Mouse (Mus musculus) myocyte (in vitro differentiated cells): ENCODE results near the gene Dap. TPM values are rescaled to one million over a fixed set of nuclear protein-coding genes. Genes with fewer than 3 reads are reported as not detected.

Experiments
- H3K27me3 ChIP-seq: one replicate; pipeline ENCODE4 v1.6.1; 2011; ENCODE audit not compliant: control insufficient read depth, insufficient read depth, insufficient read length
- H3K36me3 ChIP-seq: one replicate; pipeline ENCODE4 v1.6.1; 2011; ENCODE audit not compliant: control insufficient read depth, insufficient read depth
- H3K4me2 ChIP-seq: one replicate; pipeline ENCODE4 v1.6.1; 2011; ENCODE audit warnings: low read depth, control low read depth
- H3K4me3 ChIP-seq: one replicate; pipeline ENCODE4 v1.5.1; 2011; ENCODE audit warnings: mild to moderate bottlenecking, control low read depth, moderate library complexity
- H3K79me2 ChIP-seq: one replicate; pipeline ENCODE4 v1.6.1; 2011; ENCODE audit not compliant: control insufficient read depth, insufficient read depth
- H3ac ChIP-seq: one replicate; pipeline ENCODE4 v1.6.1; 2011; ENCODE audit not compliant: control insufficient read depth, insufficient read length
- CEBPB ChIP-seq: IDR thresholded peaks from 2 replicates; pipeline ENCODE4 v1.6.1; 2011; ENCODE audit warnings: mild to moderate bottlenecking, moderate library complexity; ENCODE audit not compliant: poor library complexity, insufficient read depth, severe bottlenecking
- E2F4 ChIP-seq: IDR thresholded peaks from one replicate; pipeline ENCODE4 v1.6.1; 2011; ENCODE audit warnings: mild to moderate bottlenecking, control low read depth, moderate library complexity; ENCODE audit not compliant: insufficient read depth
- MAX ChIP-seq: IDR thresholded peaks from one replicate; pipeline ENCODE4 v1.6.1; 2011; ENCODE audit warnings: low read depth, mild to moderate bottlenecking, control low read depth
- MYOD1 ChIP-seq, 3 experiments: IDR thresholded peaks; one replicate each; pipeline ENCODE4 v1.6.1; 2011; ENCODE audit warnings: control low read depth in 2 of 3, low read depth in 2 of 3, mild to moderate bottlenecking in 2 of 3, moderate library complexity in 1 of 3; ENCODE audit not compliant: insufficient read length in 2 of 3, control insufficient read depth in 1 of 3
- MYOG ChIP-seq, 3 experiments: IDR thresholded peaks; one replicate each; pipeline ENCODE4 v1.6.1; 2011; ENCODE audit warnings: control low read depth in 2 of 3, low read depth in 2 of 3, mild to moderate bottlenecking in 2 of 3; ENCODE audit not compliant: insufficient read length in 2 of 3, control insufficient read depth in 1 of 3, insufficient read depth in 1 of 3
- POLR2A ChIP-seq: IDR thresholded peaks from one replicate; pipeline ENCODE4 v1.6.1; 2011; ENCODE audit warnings: low read depth, mild to moderate bottlenecking, control low read depth, moderate library complexity; ENCODE audit not compliant: insufficient read length
- POLR2AphosphoS2 ChIP-seq: IDR thresholded peaks from one replicate; pipeline ENCODE4 v1.6.1; 2011; ENCODE audit warnings: low read depth, control low read depth; ENCODE audit not compliant: insufficient read length
- REST ChIP-seq: IDR thresholded peaks from one replicate; pipeline ENCODE4 v1.6.1; 2011; ENCODE audit warnings: mild to moderate bottlenecking, control low read depth, moderate library complexity; ENCODE audit not compliant: insufficient read depth, insufficient read length
- SRF ChIP-seq: IDR thresholded peaks from one replicate; pipeline ENCODE4 v1.6.1; 2011; ENCODE audit warnings: low read depth; ENCODE audit not compliant: control insufficient read depth, insufficient read length
- TCF12 ChIP-seq: IDR thresholded peaks from one replicate; pipeline ENCODE4 v1.6.1; 2011; ENCODE audit warnings: mild to moderate bottlenecking, control low read depth; ENCODE audit not compliant: poor library complexity, insufficient read depth, severe bottlenecking
- TCF3 ChIP-seq: IDR thresholded peaks from one replicate; pipeline ENCODE4 v1.6.1; 2011; ENCODE audit warnings: low read depth, control low read depth; ENCODE audit not compliant: insufficient read length
- USF1 ChIP-seq: IDR thresholded peaks from one replicate; pipeline ENCODE4 v1.6.1; 2011; ENCODE audit warnings: low read depth, mild to moderate bottlenecking, control low read depth, moderate library complexity
- polyA plus RNA-seq: library from polyadenylated mRNA; unstranded; fragments of >200 nt; fragmentation: generic; extraction: Trizol; gene quantifications from one replicate; pipeline ENCODE4 v1.2.1, GENCODE M21; 2012; ENCODE audit warnings: missing spikeins

Gene Dap
- polyA plus RNA-seq, 1 experiment: 417 TPM

DNA sequence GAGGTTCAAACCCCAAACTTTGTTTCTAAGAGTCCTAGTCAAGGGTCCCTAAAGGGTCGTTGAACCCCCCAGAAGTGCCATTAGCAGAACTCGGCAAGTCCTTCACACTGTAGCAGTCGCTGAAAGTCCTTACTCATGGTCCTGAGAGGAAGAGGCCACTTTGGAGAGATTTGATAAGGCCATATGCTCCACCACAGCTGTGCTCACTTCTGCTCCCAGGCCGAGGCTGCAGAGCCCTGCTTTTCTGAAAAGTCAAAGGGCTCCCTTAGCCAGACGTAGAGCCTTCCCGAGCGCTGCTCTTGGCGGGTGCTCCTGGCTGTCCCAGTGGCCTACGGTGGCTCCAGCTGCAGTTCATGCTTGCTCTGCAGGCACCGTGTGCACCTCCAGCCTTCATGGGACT, 49.4 kb downstream of the Dap start:
- no peak for TF ChIP-seq SRF
- TF ChIP-seq POLR2A: no peak
- TF ChIP-seq USF1: no peak
- no peak for TF ChIP-seq MYOD1 (IDR thresholded peaks at IDR 0.05; ENCODE audit: control insufficient read depth in 1 of 3, insufficient read length in 2 of 3, low read depth in 2 of 3)
- no peak for TF ChIP-seq TCF12
- no peak for TF ChIP-seq POLR2AphosphoS2
- TF ChIP-seq TCF3: no peak
- TF ChIP-seq REST: no peak
- no peak for TF ChIP-seq MAX
- TF ChIP-seq CEBPB: no peak
- no peak for TF ChIP-seq MYOG (IDR thresholded peaks at IDR 0.05; ENCODE audit: control insufficient read depth in 1 of 3, insufficient read depth in 1 of 3, insufficient read length in 2 of 3, low read depth in 2 of 3)
- TF ChIP-seq E2F4: no peak

GRCm38 (mm10) chr15:31278090-31278489, 54.0 kb downstream of the Dap start:
- no peak for TF ChIP-seq POLR2A
- TF ChIP-seq MYOD1 (IDR thresholded peaks at IDR 0.05; ENCODE audit: control insufficient read depth in 1 of 3, insufficient read length in 2 of 3, low read depth in 2 of 3): no peak
- no peak for TF ChIP-seq CEBPB
- no peak for TF ChIP-seq USF1
- TF ChIP-seq E2F4: no peak
- no peak for TF ChIP-seq MYOG (IDR thresholded peaks at IDR 0.05; ENCODE audit: control insufficient read depth in 1 of 3, insufficient read depth in 1 of 3, insufficient read length in 2 of 3, low read depth in 2 of 3)
- TF ChIP-seq MAX: no peak
- no peak for TF ChIP-seq TCF12
- no peak for TF ChIP-seq SRF
- no peak for TF ChIP-seq POLR2AphosphoS2
- TF ChIP-seq TCF3: no peak
- TF ChIP-seq REST: no peak
- Histone ChIP-seq H3K4me2 (no peak overlapping the region), H3ac (no peak overlapping the region), H3K79me2 (no peaks in the 10 kb centered on the region), H3K36me3 (peaks cover 17% of the 10 kb centered on the region), H3K4me3 (no peak overlapping the region), H3K27me3 (no peaks in the 10 kb centered on the region)

More for the DNA sequence above, 49.4 kb downstream of the Dap start:
- no peaks in the 10 kb centered on the region for H3K27me3 ChIP-seq
- H3K4me3 ChIP-seq: no peak overlapping the region
- no peak overlapping the region for H3ac ChIP-seq
- peaks cover 31% of the 10 kb centered on the region for H3K36me3 ChIP-seq
- H3K79me2 ChIP-seq: peaks cover 4% of the 10 kb centered on the region
- no peak overlapping the region for H3K4me2 ChIP-seq

GRCm38 (mm10) chr15:31279120-31279519, 55.0 kb downstream of the Dap start:
- Histone ChIP-seq H3K4me2 (no peak overlapping the region), H3ac (no peak overlapping the region), H3K79me2 (no peaks in the 10 kb centered on the region), H3K4me3 (no peak overlapping the region), H3K36me3 (peaks cover 8% of the 10 kb centered on the region), H3K27me3 (no peaks in the 10 kb centered on the region)
- TF ChIP-seq SRF (no peak), MYOD1 (IDR thresholded peaks at IDR 0.05; ENCODE audit: control insufficient read depth in 1 of 3, insufficient read length in 2 of 3, low read depth in 2 of 3) (no peak), REST (no peak), MAX (no peak), E2F4 (no peak), USF1 (no peak), MYOG (IDR thresholded peaks at IDR 0.05; ENCODE audit: control insufficient read depth in 1 of 3, insufficient read depth in 1 of 3, insufficient read length in 2 of 3, low read depth in 2 of 3) (no peak), TCF12 (no peak), CEBPB (no peak)

DNA sequence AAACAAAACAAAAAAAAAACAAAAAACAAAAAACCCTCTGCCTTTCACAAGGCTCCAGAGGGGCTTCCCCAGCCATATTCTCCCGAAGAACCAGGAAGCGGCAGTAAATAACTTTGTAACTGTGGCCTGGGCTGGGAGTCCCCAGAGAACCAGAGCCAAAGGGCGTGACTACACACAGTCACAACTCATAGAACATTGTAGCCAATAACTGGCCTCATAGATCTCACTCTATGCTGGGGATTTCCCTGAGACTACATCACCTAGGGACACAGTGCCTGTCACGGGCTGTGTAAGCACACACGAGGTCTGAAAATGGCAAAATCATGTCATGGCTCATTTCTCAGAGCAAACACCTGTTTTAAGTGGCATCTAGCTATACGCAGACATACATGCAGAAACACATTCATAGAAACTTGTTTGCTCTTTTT, 55.5 kb downstream of the Dap start:
- no peak for TF ChIP-seq REST
- no peak for TF ChIP-seq MYOD1 (IDR thresholded peaks at IDR 0.05; ENCODE audit: control insufficient read depth in 1 of 3, insufficient read length in 2 of 3, low read depth in 2 of 3)
- no peak for TF ChIP-seq SRF
- TF ChIP-seq USF1: no peak
- TF ChIP-seq POLR2AphosphoS2: no peak
- TF ChIP-seq POLR2A: no peak
- TF ChIP-seq TCF12: no peak
- TF ChIP-seq E2F4: no peak
- no peak for TF ChIP-seq MYOG (IDR thresholded peaks at IDR 0.05; ENCODE audit: control insufficient read depth in 1 of 3, insufficient read depth in 1 of 3, insufficient read length in 2 of 3, low read depth in 2 of 3)
- no peak for TF ChIP-seq MAX
- no peak for TF ChIP-seq CEBPB
- no peak for TF ChIP-seq TCF3
- H3K79me2 ChIP-seq: no peaks in the 10 kb centered on the region
- no peak overlapping the region for H3K4me2 ChIP-seq
- H3ac ChIP-seq: no peak overlapping the region
- H3K36me3 ChIP-seq: peaks cover 3% of the 10 kb centered on the region
- no peak overlapping the region for H3K4me3 ChIP-seq
- H3K27me3 ChIP-seq: no peaks in the 10 kb centered on the region

DNA sequence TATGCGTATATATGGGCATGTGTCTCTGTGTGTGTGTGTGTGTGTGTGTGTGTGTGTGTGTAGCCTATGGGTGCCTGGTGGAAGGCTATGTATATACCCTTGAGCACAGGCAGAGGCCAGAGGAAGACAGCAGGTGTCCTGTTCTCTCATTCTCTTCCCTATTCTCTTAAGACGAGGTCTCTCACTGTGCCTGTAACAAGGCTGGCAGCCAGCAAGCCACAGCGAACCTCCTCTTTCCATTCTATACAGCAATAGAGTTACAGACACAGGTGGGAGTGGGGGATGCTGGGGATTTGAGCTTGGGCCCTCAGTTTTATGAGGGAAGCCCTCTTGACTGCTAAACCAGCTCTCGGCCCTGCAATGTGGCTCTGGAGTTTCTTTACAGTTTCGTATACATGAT, 55.9 kb downstream of the Dap start:
- Histone ChIP-seq H3K4me3 (no peak overlapping the region), H3K79me2 (no peaks in the 10 kb centered on the region), H3K27me3 (no peaks in the 10 kb centered on the region), H3K36me3 (no peaks in the 10 kb centered on the region), H3ac (no peak overlapping the region), H3K4me2 (no peak overlapping the region)
- TF ChIP-seq REST (no peak), POLR2A (no peak), MYOD1 (IDR thresholded peaks at IDR 0.05; ENCODE audit: control insufficient read depth in 1 of 3, insufficient read length in 2 of 3, low read depth in 2 of 3) (no peak), SRF (no peak), MAX (no peak), MYOG (IDR thresholded peaks at IDR 0.05; ENCODE audit: control insufficient read depth in 1 of 3, insufficient read depth in 1 of 3, insufficient read length in 2 of 3, low read depth in 2 of 3) (no peak), TCF12 (no peak), TCF3 (no peak), CEBPB (no peak), E2F4 (no peak), USF1 (no peak), POLR2AphosphoS2 (no peak)
